Mouse (Mus musculus) MEL (cell line): ENCODE measurements at regions not wholly inside any gene's neighbourhood (a gene's known extent, or its start where the extent isn't known, plus 50 kb on each side); places are given as distances from the start of the nearest gene placed in this dataset.

Experiments used
- DNase-seq: peaks from one replicate; pipeline ENCODE4 v3.0.0; 2011; ENCODE audit warnings: low read depth, low spot score
- H3K27ac ChIP-seq: 2 replicates; pipeline ENCODE4 v1.5.1; 2012; ENCODE audit warnings: low read depth, mild to moderate bottlenecking, control low read depth, low read length, moderate library complexity; ENCODE audit not compliant: control insufficient read depth
- H3K27me3 ChIP-seq, 2 experiments: fragments of 150-350 bp in 1 of 2; sonication (generic) in 1 of 2; 2 replicates each; pipeline ENCODE4 v1.6.1; 2012; ENCODE audit warnings: low read length in 2 of 2, mild to moderate bottlenecking in 2 of 2, improper control_type of control experiment in 1 of 2, moderate library complexity in 1 of 2; ENCODE audit not compliant: insufficient read depth in 2 of 2, control insufficient read depth in 1 of 2
- H3K36me3 ChIP-seq, 2 experiments: 2 replicates each; pipeline ENCODE4 v1.6.1; 2012 to 2014; ENCODE audit warnings: low read length in 2 of 2, improper control_type of control experiment in 1 of 2, inconsistent platforms in 1 of 2, mild to moderate bottlenecking in 1 of 2; ENCODE audit not compliant: insufficient read depth in 2 of 2, control insufficient read depth in 1 of 2
- H3K4me1 ChIP-seq, 2 experiments: fragments of 150-350 bp in 1 of 2; sonication (generic) in 1 of 2; 2 replicates each; pipeline ENCODE4 v1.6.1; 2012; ENCODE audit warnings: low read length in 2 of 2, improper control_type of control experiment in 1 of 2, mild to moderate bottlenecking in 1 of 2; ENCODE audit not compliant: insufficient read depth in 2 of 2, control insufficient read depth in 1 of 2
- H3K4me3 ChIP-seq, 2 experiments: fragments of 150-350 bp in 1 of 2; sonication (generic) in 1 of 2; 2 replicates each; pipeline ENCODE4 v1.5.1; 2012; ENCODE audit warnings: low read depth in 2 of 2, low read length in 2 of 2, mild to moderate bottlenecking in 2 of 2, moderate library complexity in 2 of 2, control low read depth in 1 of 2, improper control_type of control experiment in 1 of 2; ENCODE audit not compliant: control insufficient read depth in 1 of 2, insufficient read depth in 1 of 2
- H3K79me2 ChIP-seq: 2 replicates; pipeline ENCODE4 v1.6.1; 2012; ENCODE audit warnings: mild to moderate bottlenecking, low read length, moderate library complexity; ENCODE audit not compliant: control insufficient read depth, poor library complexity, insufficient read depth
- H3K9ac ChIP-seq: 2 replicates; pipeline ENCODE4 v1.6.1; 2012; ENCODE audit warnings: low read depth, mild to moderate bottlenecking, control low read depth, low read length, moderate library complexity; ENCODE audit not compliant: control insufficient read depth, poor library complexity, severe bottlenecking
- H3K9me3 ChIP-seq: fragments of 150-350 bp; sonication (generic); replicated peaks from 2 replicates; pipeline ENCODE4 v1.6.1; 2012; ENCODE audit warnings: mild to moderate bottlenecking, low read length, improper control_type of control experiment, moderate library complexity; ENCODE audit not compliant: insufficient read depth
- CHD2 ChIP-seq: IDR thresholded peaks from 2 replicates; pipeline ENCODE4 v1.6.1; 2011; ENCODE audit warnings: low read length, improper control_type of control experiment
- EP300 ChIP-seq, 2 experiments: IDR thresholded peaks; 2 replicates each; pipeline ENCODE4 v1.6.1; 2011; ENCODE audit warnings: improper control_type of control experiment in 2 of 2, low read length in 2 of 2, low read depth in 1 of 2, mild to moderate bottlenecking in 1 of 2
- GABPA ChIP-seq: IDR thresholded peaks from 2 replicates; pipeline ENCODE4 v1.6.1; 2012; ENCODE audit warnings: low read depth, mild to moderate bottlenecking, inconsistent platforms, low read length, improper control_type of control experiment, moderate library complexity
- HCFC1 ChIP-seq: IDR thresholded peaks from 2 replicates; pipeline ENCODE4 v1.6.1; 2012; ENCODE audit warnings: low read depth, mild to moderate bottlenecking, inconsistent platforms, low read length, improper control_type of control experiment, moderate library complexity
- JUND ChIP-seq: IDR thresholded peaks from 2 replicates; pipeline ENCODE4 v1.6.1; 2011; ENCODE audit warnings: low read depth, mild to moderate bottlenecking, improper control_type of control experiment, low read length
- MAX ChIP-seq: IDR thresholded peaks from 2 replicates; pipeline ENCODE4 v1.6.1; 2011; ENCODE audit warnings: low read length, improper control_type of control experiment
- MYC ChIP-seq: IDR thresholded peaks from 2 replicates; pipeline ENCODE4 v1.6.1; 2011; ENCODE audit warnings: low read depth, mild to moderate bottlenecking, low read length, improper control_type of control experiment, moderate library complexity
- NELFE ChIP-seq: IDR thresholded peaks from 2 replicates; pipeline ENCODE4 v1.6.1; 2011; ENCODE audit warnings: low read depth, low read length, improper control_type of control experiment
- POLR2AphosphoS2 ChIP-seq: IDR thresholded peaks from 2 replicates; pipeline ENCODE4 v1.6.1; 2011; ENCODE audit warnings: low read length, improper control_type of control experiment
- POLR2AphosphoS5 ChIP-seq: IDR thresholded peaks from 2 replicates; pipeline ENCODE4 v1.6.1; 2012; ENCODE audit warnings: low read depth, borderline replicate concordance, mild to moderate bottlenecking, inconsistent platforms, low read length, moderate library complexity, mixed read lengths
- RAD21 ChIP-seq: IDR thresholded peaks from 2 replicates; pipeline ENCODE4 v1.6.1; 2011; ENCODE audit warnings: mild to moderate bottlenecking, low read depth, low read length, improper control_type of control experiment
- RCOR1 ChIP-seq: IDR thresholded peaks from 2 replicates; pipeline ENCODE4 v1.6.1; 2012; ENCODE audit warnings: low read depth, mild to moderate bottlenecking, inconsistent platforms, low read length, improper control_type of control experiment
- SIN3A ChIP-seq: IDR thresholded peaks from 2 replicates; pipeline ENCODE4 v1.6.1; 2012; ENCODE audit warnings: low read length, improper control_type of control experiment, inconsistent platforms
- SMC3 ChIP-seq: IDR thresholded peaks from 2 replicates; pipeline ENCODE4 v1.6.1; 2011; ENCODE audit warnings: low read depth, low read length, improper control_type of control experiment
- UBTF ChIP-seq: IDR thresholded peaks from 2 replicates; pipeline ENCODE4 v1.6.1; 2012; ENCODE audit warnings: low read depth, mild to moderate bottlenecking, inconsistent platforms, low read length, improper control_type of control experiment, moderate library complexity, borderline replicate concordance; ENCODE audit not compliant: insufficient read depth
- USF1 ChIP-seq: IDR thresholded peaks from 2 replicates; pipeline ENCODE4 v1.6.1; 2014; ENCODE audit warnings: low read depth, mild to moderate bottlenecking, inconsistent platforms, low read length, improper control_type of control experiment, moderate library complexity
- ZKSCAN1 ChIP-seq: IDR thresholded peaks from 2 replicates; pipeline ENCODE4 v1.6.1; 2012; ENCODE audit warnings: low read depth, mild to moderate bottlenecking, inconsistent platforms, low read length, improper control_type of control experiment, moderate library complexity
- ZMIZ1 ChIP-seq: IDR thresholded peaks from 2 replicates; pipeline ENCODE4 v1.6.1; 2012; ENCODE audit warnings: low read depth, mild to moderate bottlenecking, inconsistent platforms, low read length, improper control_type of control experiment, moderate library complexity

- Histone ChIP-seq H3K4me1 (no peaks in the 10 kb centered on the region), H3K36me3 (no peaks in the 10 kb centered on the region), H3K27me3 (no peaks in the 10 kb centered on the region), H3K9me3 (no peaks in the 10 kb centered on the region), H3K4me3 (no peak overlapping the region), H3K79me2 (no peaks in the 10 kb centered on the region), H3K9ac (no peak overlapping the region), H3K27ac (no peak overlapping the region)
- DNase-seq, result no peak
- TF ChIP-seq POLR2AphosphoS2 (no peak), ZMIZ1 (no peak), RAD21 (no peak), SIN3A (no peak), SMC3 (no peak), MYC (no peak), GABPA (no peak)
These were observed 360.0 kb downstream of the Galc start for GRCm38 (mm10) chr12:97899266-97899665.

DNA sequence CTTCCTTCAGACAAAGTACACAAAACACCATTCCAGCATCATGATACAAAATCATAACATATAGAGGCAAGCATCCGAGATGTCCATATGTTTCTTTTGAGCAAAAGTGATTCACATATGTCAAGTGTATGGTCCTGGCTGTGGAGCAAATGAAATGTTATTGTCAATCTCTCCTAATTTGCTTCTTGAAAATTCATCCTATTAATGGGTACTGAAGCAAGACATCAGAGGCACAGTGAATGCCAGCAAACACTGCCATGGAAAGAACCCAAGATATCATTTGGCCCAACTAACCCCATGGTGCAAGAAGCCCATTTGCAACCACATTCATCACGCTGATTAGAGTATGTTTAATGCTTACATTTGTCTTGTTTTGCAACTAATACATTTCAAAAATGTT is 361.1 kb downstream of the Galc start:
- no peaks in the 10 kb centered on the region for H3K9me3 ChIP-seq
- H3K4me1 ChIP-seq, result no peaks in the 10 kb centered on the region
- TF ChIP-seq RCOR1 (no peak), CHD2 (no peak)
- H3K36me3 ChIP-seq, result no peaks in the 10 kb centered on the region
- no peak for DNase-seq
- H3K27ac ChIP-seq, result no peak overlapping the region
- no peaks in the 10 kb centered on the region for H3K79me2 ChIP-seq
- no peak overlapping the region for H3K4me3 ChIP-seq
- H3K9ac ChIP-seq, result no peak overlapping the region
- H3K27me3 ChIP-seq, result no peaks in the 10 kb centered on the region

GRCm38 (mm10) chr12:97895981-97896380 is 363.3 kb downstream of the Galc start:
- TF ChIP-seq MAX, result no peak
- TF ChIP-seq HCFC1, result no peak
- no peak for TF ChIP-seq POLR2AphosphoS5
- no peak for TF ChIP-seq ZKSCAN1
- no peak for TF ChIP-seq UBTF
- no peak for TF ChIP-seq EP300 (IDR thresholded peaks at IDR 0.05; ENCODE audit: low read depth in 1 of 2, low read length in 2 of 2)
- TF ChIP-seq USF1, result no peak
- no peak for TF ChIP-seq JUND
- no peak for TF ChIP-seq NELFE
- TF ChIP-seq ZMIZ1, result no peak
- no peaks in the 10 kb centered on the region for H3K9me3 ChIP-seq

More at GRCm38 (mm10) chr12:97895981-97896380, 363.3 kb downstream of the Galc start:
- DNase-seq, result no peak
- no peaks in the 10 kb centered on the region for H3K4me1 ChIP-seq
- no peaks in the 10 kb centered on the region for H3K79me2 ChIP-seq
- no peak overlapping the region for H3K27ac ChIP-seq
- H3K27me3 ChIP-seq, result no peaks in the 10 kb centered on the region
- no peaks in the 10 kb centered on the region for H3K36me3 ChIP-seq
- no peak overlapping the region for H3K4me3 ChIP-seq
- no peak overlapping the region for H3K9ac ChIP-seq
